Mouse (Mus musculus) liver, embryonic 13.5 days (tissue): ENCODE results near the gene Myh7. TPM values are rescaled to one million over a fixed set of nuclear protein-coding genes. Genes with fewer than 3 reads are reported as not detected.

Experiments
- ATAC-seq: fragments of 200-750 bp; cut with Nextera tagmentation; 2 replicates; pipeline ENCODE4 v1.8.0; 2017; ENCODE audit warnings: low read depth, mild to moderate bottlenecking, moderate number of reproducible peaks, moderate library complexity
- DNase-seq: peaks from one replicate; pipeline ENCODE4 v3.0.0; 2022
- H3K27ac ChIP-seq: fragments of 300-500 bp; sonication (generic); 2 replicates; pipeline ENCODE4 v1.5.1; 2015; ENCODE audit warnings: moderate library complexity, mild to moderate bottlenecking, inconsistent platforms
- H3K27me3 ChIP-seq: fragments of 300-500 bp; sonication (generic); 2 replicates; pipeline ENCODE4 v1.6.1; 2015; ENCODE audit warnings: mild to moderate bottlenecking, inconsistent platforms
- H3K36me3 ChIP-seq: fragments of 300-500 bp; sonication (generic); 2 replicates; pipeline ENCODE4 v1.6.1; 2015; ENCODE audit warnings: mild to moderate bottlenecking, inconsistent platforms
- H3K4me1 ChIP-seq: fragments of 300-500 bp; sonication (generic); replicated peaks from 2 replicates; pipeline ENCODE4 v1.6.1; 2015; ENCODE audit warnings: inconsistent platforms
- H3K4me2 ChIP-seq: fragments of 300-500 bp; sonication (generic); 2 replicates; pipeline ENCODE4 v1.6.1; 2015; ENCODE audit warnings: inconsistent platforms, mild to moderate bottlenecking, moderate library complexity
- H3K4me3 ChIP-seq: fragments of 300-500 bp; sonication (generic); replicated peaks from 2 replicates; pipeline ENCODE4 v1.5.1; 2015; ENCODE audit warnings: mild to moderate bottlenecking, inconsistent platforms
- H3K9ac ChIP-seq: fragments of 300-500 bp; sonication (generic); 2 replicates; pipeline ENCODE4 v1.6.1; 2015; ENCODE audit warnings: mild to moderate bottlenecking, inconsistent platforms
- H3K9me3 ChIP-seq: fragments of 300-500 bp; sonication (generic); replicated peaks from 2 replicates; pipeline ENCODE4 v1.6.1; 2016; ENCODE audit warnings: inconsistent platforms
- WGBS: fragments of 180-500 bp; shearing (Covaris S2); methylation state at CpG from one replicate; pipeline ENCODE4 v1.1.7; 2015; ENCODE audit not compliant: insufficient replicate concordance; 5-methylcytosine and 5-hydroxymethylcytosine counted together
- polyA plus RNA-seq: library from polyadenylated mRNA; unstranded; fragments of >200 nt; fragmentation: Nextera tagmentation; extraction: Ambion mirVana; gene quantifications from 2 replicates; pipeline ENCODE4 v1.2.1, GENCODE M21; 2015

Myh7 gene
- polyA plus RNA-seq, 1 experiment from 2014 or later: 0.98 TPM

DNA sequence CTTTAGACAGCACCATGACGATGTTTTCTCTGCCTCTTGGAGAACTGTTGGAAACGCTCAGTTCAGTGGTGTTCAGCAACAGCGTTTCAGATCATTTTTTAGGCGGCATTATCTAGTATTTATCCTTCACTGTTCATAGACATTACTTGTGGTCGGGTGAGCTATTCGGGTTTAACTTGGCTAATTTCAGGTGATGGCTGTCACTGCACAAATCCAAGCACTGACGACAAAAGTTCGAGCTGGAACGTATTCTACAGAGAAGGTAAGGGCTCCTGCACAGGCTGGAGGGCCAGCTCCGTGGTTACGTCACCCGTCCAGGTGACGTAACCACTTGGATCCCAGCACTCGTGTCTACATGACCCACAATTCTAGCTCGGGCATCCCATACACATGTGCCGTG is 22.4 kb upstream of the Myh7 start:
- Histone ChIP-seq H3K27me3 (no peaks in the 10 kb centered on the region), H3K4me2 (peak overlapping the region; percentile 38), H3K4me1 (peaks cover 20% of the 10 kb centered on the region), H3K9ac (peak overlapping the region; percentile 31; the same call in 1 of the 2 replicates), H3K36me3 (peaks cover 40% of the 10 kb centered on the region), H3K27ac (no peak overlapping the region), H3K9me3 (no peaks in the 10 kb centered on the region), H3K4me3 (peak overlapping the region; percentile 18; the same call in 1 of the 2 replicates)
- DNase-seq (no peak), ATAC-seq (no peak)
- 84% methylated on average over 16 of the region's 16 CpGs for WGBS

DNA sequence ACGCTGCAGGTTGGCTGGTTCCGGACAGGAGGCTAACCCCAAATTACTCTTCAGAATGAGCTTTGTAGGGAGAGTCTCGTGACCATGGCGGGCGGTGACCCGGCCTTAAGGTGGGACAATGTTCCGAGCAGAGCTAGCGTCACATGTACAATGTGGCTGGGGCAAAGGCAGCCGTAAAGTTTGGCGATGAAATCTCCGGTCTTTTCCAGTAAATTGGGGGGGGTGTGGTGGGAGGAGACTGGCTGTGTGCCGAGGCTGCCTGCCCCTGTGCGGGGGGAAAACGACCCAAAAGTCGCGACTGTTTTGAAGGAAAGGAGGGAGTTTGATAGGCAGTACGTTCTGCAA is 21.3 kb upstream of the Myh7 start:
- under 1% methylated on average over 17 of the region's 17 CpGs for WGBS
- peak overlapping the region; percentile 77 for H3K4me3 ChIP-seq
- H3K4me1 ChIP-seq: peaks cover 20% of the 10 kb centered on the region
- peak overlapping the region; percentile 83 for H3K9ac ChIP-seq
- DNase-seq (no peak), ATAC-seq (no peak)
- H3K4me2 ChIP-seq: peak overlapping the region; percentile 78
- peak overlapping the region; percentile 82 for H3K27ac ChIP-seq
- H3K9me3 ChIP-seq: no peaks in the 10 kb centered on the region
- peaks cover 29% of the 10 kb centered on the region for H3K36me3 ChIP-seq
- H3K27me3 ChIP-seq: no peaks in the 10 kb centered on the region

DNA sequence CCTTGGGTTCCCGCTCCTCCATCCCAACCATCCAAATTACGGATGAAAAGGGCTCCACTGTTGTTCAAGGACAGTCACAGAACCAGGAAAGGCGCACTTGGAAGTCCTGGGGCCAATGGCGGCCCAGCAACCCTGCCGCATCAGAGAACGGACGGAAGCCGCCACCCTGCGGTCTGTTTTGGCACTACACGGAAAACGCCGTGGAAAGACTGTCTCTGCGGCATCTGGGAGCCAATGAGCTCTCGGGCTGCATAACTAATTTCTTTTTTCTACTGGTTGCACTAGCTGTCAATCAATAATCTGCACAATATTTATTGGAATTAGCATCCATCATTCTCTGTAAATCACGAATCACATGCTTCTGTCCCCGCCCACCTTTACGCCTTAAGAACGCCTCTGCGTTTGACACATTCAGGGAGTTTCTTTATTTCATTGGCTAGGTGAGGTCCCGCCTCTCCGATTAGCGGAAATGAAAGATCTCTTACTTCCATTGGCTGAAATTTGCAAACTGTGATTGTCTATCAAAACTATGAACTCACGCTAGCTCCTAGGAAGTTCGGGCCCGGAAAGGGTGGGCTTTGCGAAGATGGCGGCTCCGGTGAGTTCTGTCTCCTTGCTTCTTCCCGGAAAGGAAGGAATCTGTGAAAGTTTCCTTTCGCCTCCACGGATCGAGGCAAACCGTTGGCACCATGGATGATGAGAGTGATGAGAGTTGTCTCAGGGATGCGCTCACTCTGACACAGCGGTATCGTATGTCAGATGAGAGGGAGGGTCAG is 20.8 kb upstream of the Myh7 start, which contains the start of gene Ngdn:
Ngdn (plus strand) TSS at position 464 of the 776 bp plus-strand sequence.
- H3K36me3 ChIP-seq: peaks cover 23% of the 10 kb centered on the region
- H3K27ac ChIP-seq: peak within 1 kb of the TSS; percentile 84
- peak within 1 kb of the TSS; percentile 77 for H3K4me3 ChIP-seq
- ATAC-seq: peak; percentile 94
- WGBS: under 1% methylated on average over 36 of the region's 36 CpGs
- H3K4me2 ChIP-seq: peak within 1 kb of the TSS; percentile 89
- H3K9ac ChIP-seq: peak within 1 kb of the TSS; percentile 83
- H3K4me1 ChIP-seq: peaks cover 20% of the 10 kb centered on the region
- H3K9me3 ChIP-seq: no peaks in the 10 kb centered on the region
- H3K27me3 ChIP-seq: no peaks in the 10 kb centered on the region
- DNase-seq: peak; percentile 94

DNA sequence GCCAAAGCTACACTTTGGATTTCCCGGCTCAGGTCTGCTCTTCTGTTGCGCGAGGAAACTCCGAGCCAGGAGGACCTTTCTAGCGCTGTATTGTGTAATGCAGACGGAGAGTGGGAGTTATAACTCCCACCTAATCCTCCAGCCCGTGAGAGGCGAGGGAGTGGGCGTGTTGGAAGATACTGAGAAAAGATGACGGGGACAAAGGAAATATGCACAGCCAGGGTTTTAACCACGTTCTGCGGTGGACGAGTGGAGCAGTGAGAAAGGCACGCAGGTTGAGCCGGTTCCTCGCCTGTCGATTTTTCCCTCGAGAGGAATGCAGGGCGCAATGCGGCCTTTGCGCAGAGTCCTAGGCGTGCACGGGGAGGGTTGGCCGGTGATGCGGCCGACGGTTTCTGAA is 20.2 kb upstream of the Myh7 start:
- Histone ChIP-seq H3K36me3 (peaks cover 20% of the 10 kb centered on the region), H3K4me1 (peaks cover 20% of the 10 kb centered on the region), H3K27me3 (no peaks in the 10 kb centered on the region), H3K4me2 (peak overlapping the region; percentile 89), H3K9me3 (no peaks in the 10 kb centered on the region), H3K27ac (peak overlapping the region; percentile 84), H3K4me3 (peak overlapping the region; percentile 77), H3K9ac (peak overlapping the region; percentile 78)
- ATAC-seq (peak; percentile 51), DNase-seq (no peak)
- 1% methylated on average over 27 of the region's 27 CpGs for WGBS

DNA sequence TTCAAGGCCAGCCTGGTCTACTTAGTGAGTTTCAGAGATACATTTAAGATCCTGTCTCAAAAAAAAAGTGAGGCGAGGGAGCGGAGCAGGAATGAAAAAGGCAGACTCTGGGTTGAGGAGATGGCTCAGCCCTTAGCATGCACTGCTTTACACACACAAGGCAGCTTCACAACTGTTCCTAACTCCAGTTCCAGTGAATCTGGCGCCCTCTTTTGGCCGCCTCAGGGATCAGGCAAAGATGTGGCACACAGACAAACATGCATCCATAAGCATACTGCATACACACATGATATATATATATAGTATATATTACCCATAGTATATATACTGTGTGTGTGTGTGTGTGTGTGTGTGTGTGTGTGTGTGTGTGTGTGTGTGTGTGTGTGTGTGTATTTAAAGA is 16.7 kb upstream of the Myh7 start:
- Histone ChIP-seq H3K4me2 (no peak overlapping the region), H3K27me3 (no peaks in the 10 kb centered on the region), H3K4me3 (no peak overlapping the region), H3K27ac (no peak overlapping the region), H3K4me1 (peaks cover 9% of the 10 kb centered on the region), H3K36me3 (no peaks in the 10 kb centered on the region), H3K9ac (no peak overlapping the region), H3K9me3 (no peaks in the 10 kb centered on the region)
- no peak for ATAC-seq
- DNase-seq: no peak
- 54% methylated on average over 4 of the region's 4 CpGs for WGBS

DNA sequence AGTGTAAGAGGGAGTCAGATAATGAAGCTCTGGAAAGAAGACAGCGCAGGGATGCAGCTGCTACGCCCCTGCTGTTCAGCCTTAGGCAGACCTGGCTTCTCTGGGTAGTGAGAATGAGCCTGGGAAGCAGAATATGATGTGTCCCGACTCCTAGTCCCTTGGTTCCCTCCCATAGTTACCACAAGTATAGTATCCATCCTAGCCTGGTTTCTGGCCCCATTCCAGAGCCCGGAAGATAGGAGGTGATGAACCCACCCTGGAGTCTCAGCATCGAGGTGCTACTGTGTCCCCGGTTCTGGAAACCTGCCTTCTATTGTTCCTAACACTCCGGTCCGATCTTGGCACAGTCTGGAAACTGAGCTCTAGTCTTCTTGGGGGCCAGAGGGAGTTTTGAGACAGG is 14.0 kb upstream of the Myh7 start:
- H3K9ac ChIP-seq: no peak overlapping the region
- H3K36me3 ChIP-seq: no peaks in the 10 kb centered on the region
- WGBS: 69% methylated on average over 8 of the region's 8 CpGs
- H3K9me3 ChIP-seq: no peaks in the 10 kb centered on the region
- ATAC-seq (no peak), DNase-seq (no peak)
- H3K4me2 ChIP-seq: no peak overlapping the region
- peaks cover 14% of the 10 kb centered on the region for H3K4me1 ChIP-seq
- no peak overlapping the region for H3K27ac ChIP-seq
- H3K4me3 ChIP-seq: no peak overlapping the region
- no peaks in the 10 kb centered on the region for H3K27me3 ChIP-seq

DNA sequence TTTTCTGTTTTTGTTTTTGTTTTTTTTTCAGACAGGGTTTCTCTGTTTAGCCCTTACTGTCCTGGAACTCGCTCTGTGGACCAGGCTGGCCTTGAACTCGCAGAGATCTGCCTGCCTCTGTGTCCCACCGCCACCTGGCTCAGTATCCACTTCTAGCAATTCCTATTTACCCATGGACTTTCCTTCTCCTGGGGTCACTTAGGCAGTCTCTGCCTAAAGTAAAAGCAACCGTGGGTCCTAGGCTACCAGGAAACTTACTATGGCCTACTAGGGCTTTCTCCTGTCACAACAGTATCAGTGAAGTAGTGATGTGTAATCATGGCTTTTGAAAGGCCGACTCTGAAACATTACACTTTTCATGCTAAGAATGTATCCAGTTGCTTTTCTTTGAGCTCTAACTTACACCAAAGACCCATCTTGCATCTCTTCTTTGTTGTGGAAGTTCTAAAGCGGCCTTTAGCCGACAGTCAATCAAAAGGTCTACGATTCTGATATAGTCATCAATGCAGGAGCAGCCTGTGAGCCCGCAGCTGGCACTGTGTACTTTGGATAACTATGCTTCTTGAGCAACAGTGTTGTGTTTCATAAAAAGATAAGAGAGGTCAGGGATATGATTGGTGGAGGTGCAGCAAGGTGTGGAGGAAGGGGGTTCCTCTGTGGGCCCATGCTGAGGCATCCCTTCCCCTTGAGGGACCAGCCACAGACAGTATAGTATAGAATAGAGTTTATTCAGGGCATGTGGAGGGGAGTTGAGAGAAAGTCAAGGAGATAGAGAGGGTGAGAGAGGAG is 12.9 kb upstream of the Myh7 start:
- no peak overlapping the region for H3K27ac ChIP-seq
- no peaks in the 10 kb centered on the region for H3K9me3 ChIP-seq
- no peak overlapping the region for H3K9ac ChIP-seq
- no peaks in the 10 kb centered on the region for H3K36me3 ChIP-seq
- no peaks in the 10 kb centered on the region for H3K27me3 ChIP-seq
- H3K4me2 ChIP-seq: no peak overlapping the region
- 70% methylated on average over 9 of the region's 9 CpGs for WGBS
- peaks cover 22% of the 10 kb centered on the region for H3K4me1 ChIP-seq
- no peak overlapping the region for H3K4me3 ChIP-seq
- ATAC-seq (no peak), DNase-seq (no peak)

DNA sequence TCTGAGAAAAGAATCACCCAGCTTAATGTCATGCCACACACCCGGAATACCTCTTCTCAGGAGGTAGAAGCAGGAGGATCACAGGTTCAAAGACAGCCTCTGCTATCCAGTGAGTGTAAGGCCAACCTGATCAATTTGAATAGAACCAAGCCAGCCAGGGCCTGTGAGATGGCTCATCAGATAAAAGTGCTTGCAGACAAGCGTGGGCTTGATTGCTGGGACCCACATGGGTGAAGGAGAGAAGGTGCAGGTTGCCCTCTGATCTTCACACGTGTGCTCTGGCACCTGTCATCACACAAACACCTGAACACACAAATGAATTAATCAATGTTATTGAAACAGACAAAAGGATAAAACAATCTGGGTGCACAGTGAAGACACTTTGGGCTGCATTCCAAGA is 12.1 kb upstream of the Myh7 start:
- Histone ChIP-seq H3K9me3 (no peaks in the 10 kb centered on the region), H3K4me2 (no peak overlapping the region), H3K4me3 (no peak overlapping the region), H3K27ac (no peak overlapping the region), H3K4me1 (peaks cover 24% of the 10 kb centered on the region), H3K36me3 (no peaks in the 10 kb centered on the region), H3K27me3 (no peaks in the 10 kb centered on the region), H3K9ac (no peak overlapping the region)
- WGBS: 46% methylated on average over 3 of the region's 3 CpGs
- ATAC-seq (no peak), DNase-seq (no peak)

DNA sequence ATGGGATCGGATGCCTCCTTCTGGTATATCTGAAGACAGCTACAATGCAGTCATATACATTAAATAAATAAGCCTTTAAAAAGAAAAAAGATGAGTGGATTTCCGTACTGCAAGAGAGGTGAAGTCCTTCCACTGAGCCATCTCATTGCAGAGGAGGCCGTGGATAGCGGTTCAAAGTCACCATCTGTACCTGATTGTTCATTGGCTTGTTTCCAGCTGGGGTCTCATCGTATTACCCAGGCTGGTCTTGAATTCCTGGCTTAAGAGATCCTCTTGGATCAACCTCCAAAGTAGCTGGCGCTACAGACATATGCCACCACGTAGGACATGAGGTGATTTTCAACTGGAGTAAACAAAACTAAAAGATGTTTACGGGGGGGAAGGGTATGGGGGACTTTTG is 11.5 kb upstream of the Myh7 start:
- H3K36me3 ChIP-seq: no peaks in the 10 kb centered on the region
- ATAC-seq (no peak), DNase-seq (no peak)
- WGBS: 71% methylated on average over 8 of the region's 8 CpGs
- H3K9me3 ChIP-seq: no peaks in the 10 kb centered on the region
- no peak overlapping the region for H3K9ac ChIP-seq
- H3K27me3 ChIP-seq: no peaks in the 10 kb centered on the region
- H3K4me2 ChIP-seq: no peak overlapping the region
- peaks cover 24% of the 10 kb centered on the region for H3K4me1 ChIP-seq
- no peak overlapping the region for H3K4me3 ChIP-seq
- no peak overlapping the region for H3K27ac ChIP-seq

DNA sequence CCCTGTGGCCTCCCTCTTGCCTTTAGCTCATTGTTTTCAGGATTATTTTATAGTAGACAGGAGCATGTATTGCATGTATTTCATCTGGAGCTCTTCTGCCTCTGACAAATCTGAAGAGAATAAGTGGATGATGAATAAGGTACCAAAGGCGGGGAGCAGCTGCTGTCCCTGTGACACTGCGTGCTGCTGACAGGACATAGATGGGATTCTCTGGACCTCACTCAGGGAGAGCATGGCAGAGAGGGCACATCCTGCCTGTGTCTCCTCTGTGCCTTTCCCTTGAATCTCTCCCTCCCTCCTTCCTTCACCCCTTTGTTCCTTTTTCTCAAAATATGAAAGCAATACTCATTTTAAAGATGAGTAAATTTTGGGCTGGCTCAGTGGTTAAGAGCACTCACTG is 11.1 kb upstream of the Myh7 start:
- Histone ChIP-seq H3K27ac (no peak overlapping the region), H3K4me1 (peaks cover 24% of the 10 kb centered on the region), H3K36me3 (no peaks in the 10 kb centered on the region), H3K4me2 (no peak overlapping the region), H3K27me3 (no peaks in the 10 kb centered on the region), H3K4me3 (no peak overlapping the region), H3K9me3 (no peaks in the 10 kb centered on the region), H3K9ac (no peak overlapping the region)
- DNase-seq (no peak), ATAC-seq (no peak)
- 74% methylated on average over 2 of the region's 2 CpGs for WGBS

DNA sequence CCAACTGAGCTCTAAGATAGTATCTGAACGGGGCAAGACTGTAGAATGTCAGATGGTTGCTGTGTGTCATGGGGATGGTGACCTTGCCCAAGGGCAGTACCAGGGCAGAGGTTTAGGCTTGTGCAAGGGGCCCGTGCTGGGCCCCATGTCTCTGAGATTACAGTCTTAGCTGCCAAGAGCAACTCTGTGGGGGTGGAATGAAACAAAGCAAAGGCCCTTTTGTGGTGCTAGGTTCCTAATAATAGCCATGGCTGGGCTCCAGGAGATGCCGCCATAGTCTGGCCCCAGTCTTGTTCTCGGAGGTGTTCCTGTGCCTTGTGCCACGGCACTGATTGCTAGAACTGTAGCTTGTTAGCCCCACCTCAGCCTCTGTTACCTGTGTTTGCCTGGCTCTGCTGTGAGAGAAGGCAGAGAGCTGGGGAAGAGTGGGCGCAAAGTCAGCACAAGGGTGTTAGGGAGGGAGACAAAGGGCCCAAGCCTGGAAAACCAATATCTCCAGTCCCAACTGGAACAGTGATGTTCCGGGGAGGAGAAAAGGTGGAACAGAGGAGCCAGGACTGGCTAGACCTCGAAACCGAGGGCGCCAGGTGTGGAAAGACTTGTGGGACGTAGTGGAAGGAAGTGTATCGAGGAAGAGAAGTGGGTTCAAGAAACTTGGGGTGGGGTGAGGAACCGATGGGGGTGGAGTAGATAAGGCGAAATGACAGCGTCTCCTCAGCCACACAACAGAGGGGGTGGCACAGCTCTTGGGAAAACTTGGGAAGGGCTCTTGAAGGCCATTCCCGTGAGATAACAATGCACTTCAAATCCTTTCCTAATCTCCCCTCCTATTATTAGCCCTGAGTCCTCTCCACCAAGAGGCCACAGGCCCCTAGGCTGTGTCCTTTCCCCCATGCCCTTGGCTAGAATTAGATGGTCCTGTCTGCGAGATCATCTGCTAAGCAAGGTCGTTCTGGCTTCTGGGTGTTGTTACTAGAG is 9.7 kb upstream of the Myh7 start:
- Histone ChIP-seq H3K9ac (no peak overlapping the region), H3K36me3 (no peaks in the 10 kb centered on the region), H3K4me1 (peaks cover 24% of the 10 kb centered on the region), H3K4me2 (no peak overlapping the region), H3K27me3 (no peaks in the 10 kb centered on the region), H3K4me3 (no peak overlapping the region), H3K9me3 (no peaks in the 10 kb centered on the region), H3K27ac (no peak overlapping the region)
- WGBS: 46% methylated on average over 18 of the region's 18 CpGs
- ATAC-seq (no peak), DNase-seq (no peak)
